Mouse (Mus musculus) E14TG2a.4 (cell line): ENCODE data around the gene 4930556J24Rik.
"Not testable (repeated sequence)": the region's sequence is repeated elsewhere in the genome, so short reads cannot be mapped to it uniquely, and the experiment has no call there.

Experiments used
- H3K27me3 ChIP-seq: 2 replicates; pipeline ENCODE4 v1.6.1; 2014; ENCODE audit warnings: low read length, control low read depth; ENCODE audit not compliant: insufficient read depth
- H3K36me3 ChIP-seq: 2 replicates; pipeline ENCODE4 v1.6.1; 2014; ENCODE audit warnings: low read length, control low read depth; ENCODE audit not compliant: insufficient read depth
- H3K4me1 ChIP-seq: replicated peaks from 2 replicates; pipeline ENCODE4 v1.6.1; 2014; ENCODE audit warnings: low read depth, low read length, control low read depth
- H3K4me3 ChIP-seq: replicated peaks from 2 replicates; pipeline ENCODE4 v1.5.1; 2014; ENCODE audit warnings: mild to moderate bottlenecking, low read length
- H3K9me3 ChIP-seq: 2 replicates; pipeline ENCODE4 v1.6.1; 2014; ENCODE audit warnings: low read length, control low read depth
- CTCF ChIP-seq: conservative IDR thresholded peaks from 2 replicates; pipeline ENCODE4 v1.5.1; 2014; ENCODE audit warnings: low read length
- NANOG ChIP-seq: IDR thresholded peaks from 2 replicates; pipeline ENCODE4 v1.6.1; 2014; ENCODE audit warnings: borderline replicate concordance, low read length, mixed read lengths
- POU5F1 ChIP-seq: IDR thresholded peaks from 2 replicates; pipeline ENCODE4 v1.6.1; 2014; ENCODE audit warnings: low read length, borderline replicate concordance

4930556J24Rik gene

GRCm38 (mm10) chr11:3922115-3922514 is 54.5 kb downstream of the 4930556J24Rik start:
- peaks cover 49% of the 10 kb centered on the region for H3K36me3 ChIP-seq
- H3K4me3 ChIP-seq: no peak overlapping the region
- no peaks in the 10 kb centered on the region for H3K27me3 ChIP-seq
- TF ChIP-seq CTCF (no peak), POU5F1 (no peak), NANOG (no peak)
- H3K4me1 ChIP-seq: peaks cover 14% of the 10 kb centered on the region; the same call in 1 of the 2 replicates
- H3K9me3 ChIP-seq: no peaks in the 10 kb centered on the region

- Histone ChIP-seq H3K4me1 (peaks cover 14% of the 10 kb centered on the region; the same call in 1 of the 2 replicates), H3K27me3 (no peaks in the 10 kb centered on the region), H3K4me3 (no peak overlapping the region), H3K9me3 (no peaks in the 10 kb centered on the region), H3K36me3 (peaks cover 46% of the 10 kb centered on the region)
- TF ChIP-seq NANOG (no peak), CTCF (peak; percentile 89)
Measured at GRCm38 (mm10) chr11:3921281-3921850, 55.2 kb downstream of the 4930556J24Rik start.

GRCm38 (mm10) chr11:3920476-3920875 is 56.1 kb downstream of the 4930556J24Rik start:
- no peak overlapping the region for H3K4me3 ChIP-seq
- TF ChIP-seq CTCF (no peak), NANOG (no peak), POU5F1 (no peak)
- peaks cover 14% of the 10 kb centered on the region; the same call in 1 of the 2 replicates for H3K4me1 ChIP-seq
- peaks cover 39% of the 10 kb centered on the region for H3K36me3 ChIP-seq
- H3K27me3 ChIP-seq: peaks cover 7% of the 10 kb centered on the region; the same call in 1 of the 2 replicates
- H3K9me3 ChIP-seq: no peaks in the 10 kb centered on the region

GRCm38 (mm10) chr11:3918738-3919137 is 57.8 kb downstream of the 4930556J24Rik start:
- Histone ChIP-seq H3K4me1 (peaks cover 23% of the 10 kb centered on the region), H3K36me3 (peaks cover 24% of the 10 kb centered on the region), H3K4me3 (no peak overlapping the region), H3K9me3 (no peaks in the 10 kb centered on the region), H3K27me3 (peaks cover 13% of the 10 kb centered on the region)
- TF ChIP-seq CTCF (peak; percentile 80), NANOG (no peak)

- Histone ChIP-seq H3K36me3 (peaks cover 10% of the 10 kb centered on the region), H3K9me3 (no peaks in the 10 kb centered on the region), H3K27me3 (peaks cover 54% of the 10 kb centered on the region), H3K4me1 (peaks cover 28% of the 10 kb centered on the region), H3K4me3 (peak within 1 kb of the TSS; percentile 86)
- TF ChIP-seq NANOG: no peak
- TF ChIP-seq POU5F1: no peak
- TF ChIP-seq CTCF: peak; percentile 89
Measured at GRCm38 (mm10) chr11:3914109-3914840, 62.3 kb downstream of the 4930556J24Rik start, which contains the start of gene Slc35e4. TSS of gene Slc35e4 (minus strand) at chr11:3914664.

- Histone ChIP-seq H3K9me3 (no peaks in the 10 kb centered on the region), H3K4me3 (peak overlapping the region; percentile 86), H3K27me3 (peaks cover 57% of the 10 kb centered on the region), H3K4me1 (peaks cover 34% of the 10 kb centered on the region), H3K36me3 (peaks cover 10% of the 10 kb centered on the region)
- no peak for TF ChIP-seq CTCF
- TF ChIP-seq NANOG: no peak
Measured at GRCm38 (mm10) chr11:3913316-3914108, 63.1 kb downstream of the 4930556J24Rik start.

- peaks cover 34% of the 10 kb centered on the region for H3K4me1 ChIP-seq
- H3K27me3 ChIP-seq: peaks cover 57% of the 10 kb centered on the region
- TF ChIP-seq POU5F1 (no peak), CTCF (no peak), NANOG (no peak)
- H3K36me3 ChIP-seq: peaks cover 10% of the 10 kb centered on the region
- no peaks in the 10 kb centered on the region for H3K9me3 ChIP-seq
- peak overlapping the region; percentile 86 for H3K4me3 ChIP-seq
Measured at GRCm38 (mm10) chr11:3912875-3913271, 63.7 kb downstream of the 4930556J24Rik start.

GRCm38 (mm10) chr11:3912100-3912874 is 64.3 kb downstream of the 4930556J24Rik start:
- peaks cover 34% of the 10 kb centered on the region for H3K4me1 ChIP-seq
- peak overlapping the region; percentile 86 for H3K4me3 ChIP-seq
- peaks cover 61% of the 10 kb centered on the region for H3K27me3 ChIP-seq
- TF ChIP-seq POU5F1 (no peak), NANOG (no peak), CTCF (no peak)
- peaks cover 6% of the 10 kb centered on the region for H3K36me3 ChIP-seq
- H3K9me3 ChIP-seq: no peaks in the 10 kb centered on the region

- H3K4me1 ChIP-seq: peaks cover 34% of the 10 kb centered on the region
- H3K4me3 ChIP-seq, H3K9me3 ChIP-seq, H3K36me3 ChIP-seq: not testable (repeated sequence)
- peaks cover 69% of the 10 kb centered on the region for H3K27me3 ChIP-seq
Measured at GRCm38 (mm10) chr11:3911440-3911839, 65.1 kb downstream of the 4930556J24Rik start.
